Mouse (Mus musculus): ENCODE data around the gene Clstn1. TPM values are rescaled to one million over a fixed set of nuclear protein-coding genes. Genes with fewer than 3 reads are reported as not detected.

Clstn1 gene
- polyA plus RNA-seq, 1 experiment from 2014 or later, result 22.9 TPM

DNA sequence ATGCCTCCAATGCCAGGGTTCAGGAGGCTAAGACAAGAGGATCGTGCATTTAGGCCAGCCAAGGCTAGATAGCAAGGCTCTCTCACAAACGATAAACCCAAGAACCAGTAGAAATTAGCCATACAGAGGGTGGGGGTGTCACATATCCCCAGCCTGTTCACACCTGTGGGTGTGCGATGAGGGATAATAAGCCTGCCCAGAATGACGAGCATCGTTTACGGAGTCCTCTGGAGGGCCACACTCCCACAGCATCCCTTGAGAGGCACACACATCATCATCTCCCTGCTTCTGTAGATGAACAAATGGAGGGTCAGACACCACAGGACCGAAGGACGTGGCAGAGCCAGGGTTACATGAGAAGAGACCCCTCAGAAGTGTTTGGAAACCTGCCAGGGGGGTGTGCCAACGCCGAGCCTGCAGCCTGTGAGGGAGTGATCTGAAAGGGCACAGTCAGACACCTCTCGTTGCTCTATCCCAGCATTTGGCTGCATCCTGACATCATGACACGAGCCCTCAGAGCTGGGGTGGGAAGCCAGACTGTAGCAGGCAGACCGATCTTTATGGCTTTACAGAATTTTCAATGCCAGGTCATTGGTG is 8.1 kb upstream of the Clstn1 start:
- WGBS, result 62% methylated on average over 13 of the region's 13 CpGs
- Histone ChIP-seq H3K27me3 (ENCODE audit: control insufficient read depth, insufficient read depth, low read length) (no peaks in the 10 kb centered on the region), H3K36me3 (ENCODE audit: control insufficient read depth, insufficient read depth, low read length) (no peaks in the 10 kb centered on the region), H3K9ac (replicated peaks; ENCODE audit: low read depth, low read length) (no peak overlapping the region), H3K4me2 (replicated peaks; ENCODE audit: low read depth, low read length) (no peak overlapping the region), H3K4me3 (ENCODE audit: low read depth, low read length) (no peak overlapping the region), H3K27ac (ENCODE audit: low read length) (no peak overlapping the region), H3K9me3 (ENCODE audit: control insufficient read depth, low read depth, low read length) (no peaks in the 10 kb centered on the region), H3K4me1 (ENCODE audit: control insufficient read depth, insufficient read depth, low read length) (0 out of 2 replicates have a peak, but pooled peaks cover 3% of the 10 kb centered on the region)
- ATAC-seq (ENCODE audit: insufficient number of reproducible peaks, insufficient read depth, low FRiP score, low read depth), result no peak

- Histone ChIP-seq H3K4me2 (replicated peaks; ENCODE audit: low read depth, low read length) (no peak overlapping the region), H3K27ac (ENCODE audit: low read length) (no peak overlapping the region), H3K9me3 (ENCODE audit: control insufficient read depth, low read depth, low read length) (no peaks in the 10 kb centered on the region), H3K36me3 (ENCODE audit: control insufficient read depth, insufficient read depth, low read length) (no peaks in the 10 kb centered on the region), H3K4me3 (ENCODE audit: low read depth, low read length) (no peak overlapping the region), H3K9ac (replicated peaks; ENCODE audit: low read depth, low read length) (no peak overlapping the region), H3K4me1 (ENCODE audit: control insufficient read depth, insufficient read depth, low read length) (0 out of 2 replicates have a peak, but pooled peaks cover 3% of the 10 kb centered on the region), H3K27me3 (ENCODE audit: control insufficient read depth, insufficient read depth, low read length) (no peaks in the 10 kb centered on the region)
- no peak for ATAC-seq (ENCODE audit: insufficient number of reproducible peaks, insufficient read depth, low FRiP score, low read depth)
- 56% methylated on average over 7 of the region's 7 CpGs for WGBS
Measured at GRCm38 (mm10) chr4:149578831-149579230, 7.4 kb upstream of the Clstn1 start.

- H3K4me3 ChIP-seq (ENCODE audit: low read depth, low read length), result no peak overlapping the region; the same call in 1 of the 2 replicates
- no peak overlapping the region for H3K27ac ChIP-seq (ENCODE audit: low read length)
- H3K9ac ChIP-seq (replicated peaks; ENCODE audit: low read depth, low read length), result no peak overlapping the region
- H3K4me2 ChIP-seq (replicated peaks; ENCODE audit: low read depth, low read length), result no peak overlapping the region
- H3K9me3 ChIP-seq (ENCODE audit: control insufficient read depth, low read depth, low read length), result no peaks in the 10 kb centered on the region
- no peak for ATAC-seq (ENCODE audit: insufficient number of reproducible peaks, insufficient read depth, low FRiP score, low read depth)
- H3K36me3 ChIP-seq (ENCODE audit: control insufficient read depth, insufficient read depth, low read length), result no peaks in the 10 kb centered on the region
- 0 out of 2 replicates have a peak, but pooled peaks cover 11% of the 10 kb centered on the region for H3K27me3 ChIP-seq (ENCODE audit: control insufficient read depth, insufficient read depth, low read length)
- peaks cover 4% of the 10 kb centered on the region; the same call in 1 of the 2 replicates for H3K4me1 ChIP-seq (ENCODE audit: control insufficient read depth, insufficient read depth, low read length)
- WGBS, result 77% methylated on average over 8 of the region's 8 CpGs
Measured at GRCm38 (mm10) chr4:149585236-149585635, 1.0 kb upstream of the Clstn1 start.

DNA sequence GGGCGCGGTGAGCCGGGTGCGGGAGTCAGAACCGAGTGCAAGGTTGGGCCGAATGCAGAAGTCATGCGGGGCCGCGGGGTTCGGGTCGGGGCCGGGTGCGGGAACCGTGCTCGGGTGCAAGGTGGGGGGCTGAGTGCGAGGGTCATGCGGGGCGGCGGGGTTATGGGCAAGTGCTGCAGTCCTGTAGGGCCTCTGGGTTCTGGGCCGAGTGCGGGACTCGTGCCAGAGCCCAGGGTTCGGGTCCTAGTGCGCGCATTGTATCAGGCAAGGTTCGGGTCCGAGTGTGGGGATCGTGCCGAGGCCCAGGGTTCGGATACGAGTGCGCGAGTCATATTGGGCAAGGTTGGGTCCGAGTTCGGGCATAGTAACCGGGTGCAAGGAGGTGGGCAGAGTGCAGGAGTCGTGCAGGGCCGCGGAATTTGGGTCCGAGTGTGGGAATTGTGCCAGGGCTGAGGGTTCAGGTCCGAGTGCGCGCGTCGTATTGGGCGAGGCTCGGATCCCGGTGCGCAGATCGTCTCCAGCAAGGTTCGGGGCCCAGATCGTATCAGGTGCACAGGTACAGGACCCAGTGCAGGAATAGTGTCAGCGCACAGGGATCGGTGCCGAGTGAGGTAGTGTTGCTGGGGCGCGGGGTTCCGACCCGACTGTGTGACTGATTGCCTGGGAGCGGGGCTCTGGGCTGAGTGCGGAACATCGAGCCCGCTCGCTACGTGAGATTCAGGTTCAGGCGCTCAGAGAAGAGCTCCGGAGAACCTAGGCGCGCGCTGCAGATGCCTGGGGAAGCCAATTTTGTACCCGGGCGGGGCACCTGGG is 721 bp downstream of the Clstn1 start:
- Histone ChIP-seq H3K9me3 (ENCODE audit: control insufficient read depth, low read depth, low read length) (no peaks in the 10 kb centered on the region), H3K27ac (ENCODE audit: low read length) (no peak overlapping the region)
- under 1% methylated on average over 72 of the region's 72 CpGs for WGBS

GRCm38 (mm10) chr4:149587596-149588168 is 1.4 kb downstream of the Clstn1 start:
- peak overlapping the region; percentile 62 for H3K9ac ChIP-seq (replicated peaks; ENCODE audit: low read depth, low read length)
- no peak for ATAC-seq (ENCODE audit: insufficient number of reproducible peaks, insufficient read depth, low FRiP score, low read depth)
- 5% methylated on average over 24 of the region's 24 CpGs for WGBS
- peak overlapping the region; percentile 71 for H3K4me3 ChIP-seq (ENCODE audit: low read depth, low read length)
- no peaks in the 10 kb centered on the region for H3K9me3 ChIP-seq (ENCODE audit: control insufficient read depth, low read depth, low read length)
- no peak overlapping the region for H3K27ac ChIP-seq (ENCODE audit: low read length)
- peaks cover 4% of the 10 kb centered on the region; the same call in 1 of the 2 replicates for H3K4me1 ChIP-seq (ENCODE audit: control insufficient read depth, insufficient read depth, low read length)
- peak overlapping the region; percentile 98 for H3K4me2 ChIP-seq (replicated peaks; ENCODE audit: low read depth, low read length)
- H3K27me3 ChIP-seq (ENCODE audit: control insufficient read depth, insufficient read depth, low read length), result 0 out of 2 replicates have a peak, but pooled peaks cover 11% of the 10 kb centered on the region
- no peaks in the 10 kb centered on the region for H3K36me3 ChIP-seq (ENCODE audit: control insufficient read depth, insufficient read depth, low read length)

More for the DNA sequence above, 721 bp downstream of the Clstn1 start:
- H3K9ac ChIP-seq (replicated peaks; ENCODE audit: low read depth, low read length), result peak overlapping the region; percentile 62
- peak; percentile 57; the same call in 1 of the 2 replicates for ATAC-seq (ENCODE audit: insufficient number of reproducible peaks, insufficient read depth, low FRiP score, low read depth)
- peaks cover 4% of the 10 kb centered on the region; the same call in 1 of the 2 replicates for H3K4me1 ChIP-seq (ENCODE audit: control insufficient read depth, insufficient read depth, low read length)
- H3K4me3 ChIP-seq (ENCODE audit: low read depth, low read length), result peak overlapping the region; percentile 71
- H3K4me2 ChIP-seq (replicated peaks; ENCODE audit: low read depth, low read length), result peak overlapping the region; percentile 98
- H3K27me3 ChIP-seq (ENCODE audit: control insufficient read depth, insufficient read depth, low read length), result 0 out of 2 replicates have a peak, but pooled peaks cover 11% of the 10 kb centered on the region
- H3K36me3 ChIP-seq (ENCODE audit: control insufficient read depth, insufficient read depth, low read length), result no peaks in the 10 kb centered on the region

DNA sequence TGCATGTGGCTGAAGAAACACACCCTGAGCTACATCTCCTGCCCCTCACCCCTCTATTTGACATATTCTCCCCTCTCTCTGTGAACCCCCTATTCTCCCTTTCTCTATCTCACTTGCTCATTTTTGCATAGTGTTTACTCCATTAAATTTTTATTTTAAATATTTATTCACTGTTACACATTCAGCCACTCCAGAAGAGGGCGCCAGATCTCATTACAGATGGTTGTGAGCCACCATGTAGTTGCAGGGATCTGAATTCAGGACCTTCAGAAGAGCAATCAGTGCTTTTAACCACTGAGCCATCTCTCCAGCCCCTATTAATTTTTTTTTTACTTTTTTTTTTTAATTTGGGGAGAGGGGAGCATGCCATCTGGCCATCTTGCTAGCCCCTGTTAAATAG is 3.9 kb downstream of the Clstn1 start:
- no peaks in the 10 kb centered on the region for H3K9me3 ChIP-seq (ENCODE audit: control insufficient read depth, low read depth, low read length)
- H3K4me1 ChIP-seq (ENCODE audit: control insufficient read depth, insufficient read depth, low read length), result peaks cover 4% of the 10 kb centered on the region; the same call in 1 of the 2 replicates
- 0 out of 2 replicates have a peak, but pooled peaks cover 10% of the 10 kb centered on the region for H3K27me3 ChIP-seq (ENCODE audit: control insufficient read depth, insufficient read depth, low read length)
- WGBS, result 92% methylated on average over 1 of the region's 1 CpGs
- no peak overlapping the region for H3K27ac ChIP-seq (ENCODE audit: low read length)
- H3K36me3 ChIP-seq (ENCODE audit: control insufficient read depth, insufficient read depth, low read length), result no peaks in the 10 kb centered on the region
- no peak overlapping the region for H3K9ac ChIP-seq (replicated peaks; ENCODE audit: low read depth, low read length)
- no peak overlapping the region for H3K4me2 ChIP-seq (replicated peaks; ENCODE audit: low read depth, low read length)
- H3K4me3 ChIP-seq (ENCODE audit: low read depth, low read length), result no peak overlapping the region
- no peak for ATAC-seq (ENCODE audit: insufficient number of reproducible peaks, insufficient read depth, low FRiP score, low read depth)

- H3K27ac ChIP-seq (ENCODE audit: low read length), result no peak overlapping the region
- 0 out of 2 replicates have a peak, but pooled peaks cover 8% of the 10 kb centered on the region for H3K27me3 ChIP-seq (ENCODE audit: control insufficient read depth, insufficient read depth, low read length)
- H3K9me3 ChIP-seq (ENCODE audit: control insufficient read depth, low read depth, low read length), result no peaks in the 10 kb centered on the region
- H3K4me3 ChIP-seq (ENCODE audit: low read depth, low read length), result no peak overlapping the region
- peaks cover 4% of the 10 kb centered on the region; the same call in 1 of the 2 replicates for H3K4me1 ChIP-seq (ENCODE audit: control insufficient read depth, insufficient read depth, low read length)
- H3K9ac ChIP-seq (replicated peaks; ENCODE audit: low read depth, low read length), result no peak overlapping the region
- no peak for ATAC-seq (ENCODE audit: insufficient number of reproducible peaks, insufficient read depth, low FRiP score, low read depth)
- H3K36me3 ChIP-seq (ENCODE audit: control insufficient read depth, insufficient read depth, low read length), result no peaks in the 10 kb centered on the region
- H3K4me2 ChIP-seq (replicated peaks; ENCODE audit: low read depth, low read length), result no peak overlapping the region
- WGBS, result 89% methylated on average over 2 of the region's 2 CpGs
Measured at GRCm38 (mm10) chr4:149591486-149591885, 5.2 kb downstream of the Clstn1 start.

GRCm38 (mm10) chr4:149594913-149595581 is 8.8 kb downstream of the Clstn1 start:
- Histone ChIP-seq H3K27ac (ENCODE audit: low read length) (no peak overlapping the region), H3K36me3 (ENCODE audit: control insufficient read depth, insufficient read depth, low read length) (no peaks in the 10 kb centered on the region), H3K27me3 (ENCODE audit: control insufficient read depth, insufficient read depth, low read length) (no peaks in the 10 kb centered on the region), H3K4me3 (ENCODE audit: low read depth, low read length) (no peak overlapping the region), H3K9me3 (ENCODE audit: control insufficient read depth, low read depth, low read length) (no peaks in the 10 kb centered on the region), H3K9ac (replicated peaks; ENCODE audit: low read depth, low read length) (no peak overlapping the region), H3K4me1 (ENCODE audit: control insufficient read depth, insufficient read depth, low read length) (no peaks in the 10 kb centered on the region; the same call in 1 of the 2 replicates), H3K4me2 (replicated peaks; ENCODE audit: low read depth, low read length) (no peak overlapping the region)
- ATAC-seq (ENCODE audit: insufficient number of reproducible peaks, insufficient read depth, low FRiP score, low read depth), result no peak
- 78% methylated on average over 9 of the region's 9 CpGs for WGBS

Data from stomach, embryonic 14.5 days (tissue).